Mouse (Mus musculus): ENCODE measurements at regions not wholly inside any gene's neighbourhood (a gene's known extent, or its start where the extent isn't known, plus 50 kb on each side); places are given as distances from the start of the nearest gene placed in this dataset.

DNA sequence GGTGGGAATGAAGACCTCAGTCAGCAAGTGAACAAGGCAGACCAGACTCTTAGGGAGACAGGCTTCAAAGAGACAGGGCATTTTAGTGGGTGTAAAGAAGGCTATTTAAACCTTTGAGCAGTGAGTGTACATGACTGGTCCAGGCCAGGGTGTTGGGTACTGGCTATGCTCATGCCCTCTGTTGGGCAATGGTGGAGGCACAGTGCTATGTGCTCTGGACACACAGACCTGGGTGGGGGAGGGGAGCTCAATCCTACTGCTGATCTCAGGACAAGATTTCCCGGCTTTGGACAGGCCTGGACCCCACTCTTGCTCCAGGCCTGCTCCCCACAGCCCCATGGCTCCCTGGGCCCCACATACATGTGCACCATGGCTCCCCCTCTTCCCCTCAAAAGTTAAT is 355.1 kb downstream of the Slc4a3 start:
- Histone ChIP-seq H3K9ac (no peak overlapping the region), H3K27me3 (no peaks in the 10 kb centered on the region), H3K4me2 (no peak overlapping the region), H3K27ac (no peak overlapping the region), H3K9me3 (replicated peaks) (no peaks in the 10 kb centered on the region), H3K4me1 (replicated peaks) (no peaks in the 10 kb centered on the region), H3K36me3 (no peaks in the 10 kb centered on the region), H3K4me3 (replicated peaks) (no peak overlapping the region)
- DNase-seq (no peak), ATAC-seq (ENCODE audit: low read depth) (no peak)
- 46% methylated on average over 1 of the region's 1 CpGs for WGBS (ENCODE audit: insufficient replicate concordance)

DNA sequence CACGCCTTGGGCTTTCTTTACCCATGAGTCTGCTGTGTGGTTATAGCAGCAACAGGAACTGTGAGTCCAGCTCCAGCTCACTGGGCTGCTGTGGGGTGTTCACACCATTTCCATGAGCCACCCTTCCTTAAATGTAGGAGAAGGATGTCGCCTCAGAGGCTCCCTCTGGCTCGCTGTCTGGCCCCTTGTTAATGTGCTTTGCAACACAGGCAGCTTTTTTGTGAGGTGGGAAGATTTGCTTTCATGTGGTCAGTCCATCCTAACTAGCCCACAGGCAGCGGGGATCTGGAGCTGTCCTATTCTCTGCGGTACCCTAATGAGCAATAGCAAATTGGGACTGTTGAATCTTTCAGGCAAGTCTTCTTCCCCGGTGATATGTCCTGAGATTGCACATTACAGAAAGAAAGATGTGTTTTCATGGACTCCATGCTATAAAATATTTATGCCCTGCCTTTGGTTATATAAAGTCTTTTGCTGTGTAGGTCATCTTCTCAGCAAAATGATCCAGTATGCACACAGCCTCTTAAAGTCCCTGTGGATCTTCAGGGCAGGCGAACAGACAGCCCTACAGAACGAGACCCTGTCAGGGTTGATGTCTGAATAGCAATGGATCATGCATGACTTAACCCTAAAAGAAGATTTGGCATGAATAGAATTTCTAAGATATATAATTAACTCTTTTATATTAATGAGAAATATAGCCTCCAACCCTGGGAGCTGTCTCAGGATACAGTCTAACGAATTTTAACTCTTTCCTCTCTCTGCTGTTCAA is 359.8 kb downstream of the Slc4a3 start:
- Histone ChIP-seq H3K9ac (no peak overlapping the region), H3K36me3 (no peaks in the 10 kb centered on the region), H3K9me3 (replicated peaks) (no peaks in the 10 kb centered on the region), H3K27me3 (no peaks in the 10 kb centered on the region), H3K27ac (no peak overlapping the region), H3K4me2 (no peak overlapping the region), H3K4me3 (replicated peaks) (no peak overlapping the region), H3K4me1 (replicated peaks) (no peaks in the 10 kb centered on the region)
- ATAC-seq (ENCODE audit: low read depth) (no peak), DNase-seq (no peak)
- 63% methylated on average over 9 of the region's 9 CpGs for WGBS (ENCODE audit: insufficient replicate concordance)

DNA sequence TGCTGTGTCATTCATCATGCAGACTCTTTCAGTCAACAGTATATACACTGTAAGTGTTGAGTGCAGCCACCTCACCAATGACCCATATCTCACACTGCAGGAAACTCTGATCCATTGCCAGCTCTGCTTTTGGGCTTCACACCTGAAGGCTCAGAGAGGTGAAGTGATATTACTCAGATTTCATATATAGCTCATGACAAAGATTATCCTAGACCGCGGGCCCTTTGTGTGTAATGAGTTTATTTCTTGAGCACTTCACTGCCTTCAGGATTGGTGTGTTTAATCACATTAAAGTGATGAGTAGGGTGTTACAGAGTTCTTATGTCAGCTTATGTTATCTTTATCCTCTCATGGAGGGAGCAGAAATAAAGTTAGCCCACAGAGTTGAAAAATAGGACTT is 369.2 kb downstream of the Slc4a3 start:
- WGBS (ENCODE audit: insufficient replicate concordance) = 81% methylated on average over 2 of the region's 2 CpGs
- Histone ChIP-seq H3K4me3 (replicated peaks) (no peak overlapping the region), H3K9ac (no peak overlapping the region), H3K36me3 (no peaks in the 10 kb centered on the region), H3K27me3 (no peaks in the 10 kb centered on the region), H3K9me3 (replicated peaks) (no peaks in the 10 kb centered on the region), H3K4me2 (no peak overlapping the region), H3K4me1 (replicated peaks) (no peaks in the 10 kb centered on the region), H3K27ac (no peak overlapping the region)
- DNase-seq (no peak), ATAC-seq (ENCODE audit: low read depth) (no peak)

DNA sequence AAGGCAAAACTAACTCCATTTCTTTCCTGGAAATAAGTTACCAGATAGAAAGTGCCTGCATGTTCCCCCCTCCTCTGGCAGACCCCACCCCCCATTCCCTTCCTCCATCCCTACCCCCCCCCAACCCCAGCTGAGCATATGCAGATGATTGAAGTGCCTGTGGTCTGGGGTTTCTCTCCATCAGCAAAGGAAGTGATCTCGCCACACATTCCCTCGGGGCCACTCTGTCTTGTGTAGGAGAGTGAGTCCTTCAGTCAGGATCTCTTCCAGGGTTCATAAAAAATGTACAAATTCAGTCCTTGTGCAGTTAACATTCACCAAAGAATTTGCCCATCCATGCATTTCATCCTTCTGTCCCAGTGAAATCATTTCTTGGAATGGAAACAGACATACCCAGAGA is 370.1 kb downstream of the Slc4a3 start:
- Histone ChIP-seq H3K27me3 (no peaks in the 10 kb centered on the region), H3K4me2 (no peak overlapping the region), H3K4me3 (replicated peaks) (no peak overlapping the region), H3K9ac (no peak overlapping the region), H3K4me1 (replicated peaks) (no peaks in the 10 kb centered on the region), H3K36me3 (no peaks in the 10 kb centered on the region), H3K27ac (no peak overlapping the region), H3K9me3 (replicated peaks) (no peaks in the 10 kb centered on the region)
- DNase-seq = no peak
- WGBS (ENCODE audit: insufficient replicate concordance) = 22% methylated on average over 2 of the region's 2 CpGs
- no peak for ATAC-seq (ENCODE audit: low read depth)

DNA sequence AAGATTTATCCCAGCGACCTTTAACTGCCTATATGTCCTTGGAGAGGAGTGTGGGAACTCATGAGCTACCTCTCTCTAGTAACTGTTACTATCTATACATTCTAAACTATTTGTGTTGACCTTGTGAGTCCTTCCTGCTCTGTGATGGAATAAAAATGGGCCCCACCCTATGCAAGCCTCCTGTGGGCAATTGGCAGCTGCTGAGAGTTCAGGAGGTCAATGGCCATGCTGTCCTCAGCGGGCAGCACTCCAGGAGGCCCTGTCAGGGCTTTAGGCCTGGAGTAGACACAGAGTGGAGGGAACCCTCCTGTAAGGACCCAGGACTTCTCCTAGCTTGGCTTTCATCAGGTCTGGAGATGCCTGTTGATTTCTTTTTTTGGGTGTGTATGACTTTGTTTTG is 373.1 kb downstream of the Slc4a3 start:
- 38% methylated on average over 2 of the region's 2 CpGs for WGBS (ENCODE audit: insufficient replicate concordance)
- Histone ChIP-seq H3K36me3 (no peaks in the 10 kb centered on the region), H3K27ac (no peak overlapping the region), H3K9ac (no peak overlapping the region), H3K4me1 (replicated peaks) (no peaks in the 10 kb centered on the region), H3K4me2 (no peak overlapping the region), H3K27me3 (no peaks in the 10 kb centered on the region), H3K9me3 (replicated peaks) (no peaks in the 10 kb centered on the region), H3K4me3 (replicated peaks) (no peak overlapping the region)
- ATAC-seq (ENCODE audit: low read depth) = no peak
- no peak for DNase-seq

DNA sequence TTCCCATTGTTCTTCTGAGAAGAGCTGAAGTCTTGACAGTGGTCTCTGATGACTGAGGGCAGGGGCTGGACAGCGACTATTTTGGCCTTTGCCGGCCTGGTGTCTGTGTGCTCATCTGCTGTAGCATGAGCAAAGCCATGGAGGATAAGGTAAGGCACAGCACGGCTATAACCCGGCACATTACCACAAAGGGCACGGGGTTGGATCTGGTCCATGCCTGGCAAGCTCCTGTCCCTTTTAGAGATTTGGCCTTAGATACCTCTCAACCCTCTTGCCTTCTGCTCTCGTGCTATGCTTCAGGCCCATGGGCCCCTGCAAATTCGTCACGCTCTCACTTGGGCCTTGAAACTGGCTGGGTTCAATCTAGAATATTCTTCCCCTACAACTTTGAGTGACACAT is 379.0 kb downstream of the Slc4a3 start:
- Histone ChIP-seq H3K4me1 (replicated peaks) (no peaks in the 10 kb centered on the region), H3K4me2 (no peak overlapping the region), H3K36me3 (no peaks in the 10 kb centered on the region), H3K4me3 (replicated peaks) (no peak overlapping the region), H3K27me3 (no peaks in the 10 kb centered on the region), H3K27ac (no peak overlapping the region), H3K9me3 (replicated peaks) (no peaks in the 10 kb centered on the region), H3K9ac (no peak overlapping the region)
- DNase-seq = no peak
- no peak for ATAC-seq (ENCODE audit: low read depth)
- WGBS (ENCODE audit: insufficient replicate concordance) = 61% methylated on average over 8 of the region's 8 CpGs

DNA sequence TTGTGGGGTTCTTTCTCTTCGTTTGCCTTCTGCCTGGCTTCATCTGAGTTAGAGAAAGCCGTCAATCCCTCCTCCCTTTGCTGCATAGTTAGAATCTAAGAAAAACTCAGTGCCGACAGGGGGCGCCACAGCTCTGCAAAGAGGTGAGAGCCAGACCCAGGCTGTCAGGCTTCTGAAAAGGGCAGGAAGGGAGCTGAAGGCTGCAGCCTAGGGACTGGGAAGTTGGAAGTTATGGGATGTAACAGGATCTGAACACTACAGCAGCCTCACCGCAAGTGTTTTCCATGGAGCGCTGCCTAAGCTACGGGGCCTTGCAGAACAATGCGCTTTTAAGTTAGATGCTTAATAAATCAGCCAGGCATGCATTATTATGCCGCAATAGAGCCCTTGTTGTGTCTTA is 379.7 kb downstream of the Slc4a3 start:
- no peaks in the 10 kb centered on the region for H3K4me1 ChIP-seq (replicated peaks)
- 37% methylated on average over 9 of the region's 9 CpGs for WGBS (ENCODE audit: insufficient replicate concordance)
- no peaks in the 10 kb centered on the region for H3K9me3 ChIP-seq (replicated peaks)
- no peak overlapping the region for H3K4me2 ChIP-seq
- no peaks in the 10 kb centered on the region for H3K36me3 ChIP-seq
- no peak overlapping the region for H3K27ac ChIP-seq
- H3K9ac ChIP-seq = no peak overlapping the region
- DNase-seq = peak; percentile 1
- H3K4me3 ChIP-seq (replicated peaks) = no peak overlapping the region
- no peaks in the 10 kb centered on the region for H3K27me3 ChIP-seq
- no peak for ATAC-seq (ENCODE audit: low read depth)

DNA sequence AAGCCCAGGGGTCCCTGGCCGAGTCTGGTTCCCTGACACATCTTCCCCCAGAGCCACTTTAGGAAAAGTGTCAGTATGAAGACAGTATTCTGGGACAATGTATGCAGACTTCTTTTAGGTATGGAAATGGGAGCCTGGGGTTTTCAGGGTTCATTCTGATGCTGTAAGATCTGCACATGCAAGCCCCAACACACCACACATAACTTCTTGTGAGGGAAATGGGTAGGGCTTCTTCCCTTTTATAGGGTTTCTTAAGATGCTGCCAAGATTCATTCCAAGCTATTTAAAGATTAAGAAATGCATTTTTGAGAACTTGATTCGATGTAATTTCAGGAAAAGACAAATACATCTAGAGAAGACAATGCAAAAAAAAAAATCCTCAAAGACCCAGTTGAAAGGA is 385.8 kb downstream of the Slc4a3 start:
- H3K4me2 ChIP-seq = no peak overlapping the region
- no peak for ATAC-seq (ENCODE audit: low read depth)
- H3K36me3 ChIP-seq = no peaks in the 10 kb centered on the region
- no peaks in the 10 kb centered on the region for H3K27me3 ChIP-seq
- no peaks in the 10 kb centered on the region for H3K4me1 ChIP-seq (replicated peaks)
- no peak overlapping the region for H3K27ac ChIP-seq
- no peaks in the 10 kb centered on the region for H3K9me3 ChIP-seq (replicated peaks)
- DNase-seq = no peak
- 37% methylated on average over 2 of the region's 2 CpGs for WGBS (ENCODE audit: insufficient replicate concordance)
- H3K4me3 ChIP-seq (replicated peaks) = no peak overlapping the region
- no peak overlapping the region for H3K9ac ChIP-seq

DNA sequence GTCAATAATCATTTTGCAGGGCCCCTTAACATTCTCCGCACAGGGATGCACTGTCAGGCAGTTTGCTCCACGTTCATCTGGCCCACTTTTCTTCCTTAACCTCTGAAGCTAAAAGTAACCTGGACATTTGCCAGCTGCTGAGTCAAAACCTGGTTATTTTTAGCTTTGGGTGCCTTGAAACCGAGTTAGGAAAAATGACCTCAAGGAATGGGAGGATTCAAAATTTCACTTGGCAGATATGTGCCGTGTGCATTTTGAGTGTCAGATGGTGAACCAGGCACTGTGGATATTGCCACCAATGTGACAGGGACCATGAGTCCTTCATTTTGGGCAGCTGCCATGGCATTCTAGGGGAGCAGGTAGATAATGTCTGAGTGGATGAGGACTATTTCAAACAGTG is 387.8 kb downstream of the Slc4a3 start:
- 46% methylated on average over 4 of the region's 4 CpGs for WGBS (ENCODE audit: insufficient replicate concordance)
- H3K9me3 ChIP-seq (replicated peaks) = no peaks in the 10 kb centered on the region
- no peak overlapping the region for H3K4me2 ChIP-seq
- H3K27me3 ChIP-seq = no peaks in the 10 kb centered on the region
- H3K4me1 ChIP-seq (replicated peaks) = no peaks in the 10 kb centered on the region
- ATAC-seq (ENCODE audit: low read depth) (no peak), DNase-seq (no peak)
- no peak overlapping the region for H3K27ac ChIP-seq
- no peaks in the 10 kb centered on the region for H3K36me3 ChIP-seq
- no peak overlapping the region for H3K4me3 ChIP-seq (replicated peaks)
- H3K9ac ChIP-seq = no peak overlapping the region

DNA sequence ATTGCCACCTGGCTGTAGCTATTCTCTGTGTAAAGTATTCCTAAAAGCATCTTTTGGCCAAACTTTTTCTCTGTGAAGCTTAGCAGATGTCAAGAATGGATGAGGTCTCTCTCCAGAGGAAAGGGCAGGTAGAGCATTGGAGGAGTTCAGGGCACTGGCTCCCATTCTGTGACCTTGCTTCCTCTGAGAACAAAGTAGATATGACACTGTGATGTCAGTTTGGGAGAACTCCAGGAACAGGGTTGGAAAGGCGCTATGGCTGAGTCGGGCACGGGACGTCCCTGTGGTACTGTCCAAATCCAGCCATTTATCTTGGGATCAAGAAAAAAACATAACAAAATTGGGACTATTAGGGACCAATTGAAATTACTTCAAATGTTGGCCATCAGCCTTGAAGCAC is 388.7 kb downstream of the Slc4a3 start:
- Histone ChIP-seq H3K36me3 (no peaks in the 10 kb centered on the region), H3K9ac (no peak overlapping the region), H3K27ac (no peak overlapping the region), H3K27me3 (no peaks in the 10 kb centered on the region), H3K4me1 (replicated peaks) (no peaks in the 10 kb centered on the region), H3K9me3 (replicated peaks) (no peaks in the 10 kb centered on the region), H3K4me2 (no peak overlapping the region), H3K4me3 (replicated peaks) (no peak overlapping the region)
- DNase-seq = no peak
- WGBS (ENCODE audit: insufficient replicate concordance) = 89% methylated on average over 4 of the region's 4 CpGs
- ATAC-seq (ENCODE audit: low read depth) = no peak

DNA sequence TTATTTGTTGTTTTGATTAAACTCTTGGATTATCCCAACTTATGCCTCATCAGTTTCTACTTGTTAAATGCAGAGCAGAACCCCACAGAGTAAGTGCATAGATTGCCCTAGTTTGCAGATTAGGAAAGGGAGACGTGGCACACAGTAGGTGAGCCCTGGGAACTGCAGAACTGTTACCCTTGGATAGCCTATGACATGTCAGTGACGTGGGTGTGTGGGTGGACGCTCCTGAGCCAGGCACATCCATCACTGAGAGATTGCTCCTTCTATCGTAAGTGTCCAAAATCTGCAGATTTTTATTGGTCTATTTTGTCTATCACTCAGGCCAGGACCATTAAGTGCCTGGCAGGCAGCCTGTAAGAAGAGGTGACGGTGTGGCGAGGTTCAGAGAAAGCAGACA is 389.8 kb downstream of the Slc4a3 start:
- Histone ChIP-seq H3K4me2 (no peak overlapping the region), H3K27ac (no peak overlapping the region), H3K36me3 (no peaks in the 10 kb centered on the region), H3K27me3 (no peaks in the 10 kb centered on the region), H3K4me3 (replicated peaks) (no peak overlapping the region), H3K9ac (no peak overlapping the region), H3K4me1 (replicated peaks) (no peaks in the 10 kb centered on the region), H3K9me3 (replicated peaks) (no peaks in the 10 kb centered on the region)
- ATAC-seq (ENCODE audit: low read depth) (no peak), DNase-seq (no peak)
- whole genome bisulfite sequencing (ENCODE audit: insufficient replicate concordance) = 61% methylated on average over 6 of the region's 6 CpGs

DNA sequence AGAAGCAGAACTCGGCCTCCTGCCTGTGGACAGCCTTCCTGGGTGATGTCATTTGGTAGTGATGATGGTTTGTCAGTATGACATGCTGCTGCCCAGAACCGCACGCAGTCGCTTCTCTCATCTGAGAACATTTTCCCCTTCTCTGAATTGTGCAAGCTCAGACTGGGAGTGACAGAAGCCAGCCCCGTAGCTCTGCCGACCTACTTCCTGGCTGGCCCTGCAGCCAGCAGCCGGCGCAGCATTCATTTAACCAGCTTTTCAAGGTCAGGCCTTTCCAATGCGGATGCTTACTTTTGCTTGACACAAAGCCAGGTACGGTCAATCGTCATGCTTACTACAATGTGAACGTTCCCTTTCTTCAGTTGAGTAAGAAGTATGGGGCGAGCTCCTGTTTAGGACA is 390.5 kb downstream of the Slc4a3 start:
- WGBS (ENCODE audit: insufficient replicate concordance) = 51% methylated on average over 13 of the region's 13 CpGs
- H3K36me3 ChIP-seq = no peaks in the 10 kb centered on the region
- no peaks in the 10 kb centered on the region for H3K4me1 ChIP-seq (replicated peaks)
- H3K4me2 ChIP-seq = no peak overlapping the region
- H3K27ac ChIP-seq = no peak overlapping the region
- no peaks in the 10 kb centered on the region for H3K27me3 ChIP-seq
- no peaks in the 10 kb centered on the region for H3K9me3 ChIP-seq (replicated peaks)
- H3K9ac ChIP-seq = no peak overlapping the region
- DNase-seq (no peak), ATAC-seq (ENCODE audit: low read depth) (no peak)
- no peak overlapping the region for H3K4me3 ChIP-seq (replicated peaks)

Measured in liver, embryonic 13.5 days (tissue).